Mouse (Mus musculus) monocyte, adult 5-6 weeks (primary cell): ENCODE data around the gene Tnfsf13. TPM values are rescaled to one million over a fixed set of nuclear protein-coding genes. Genes with fewer than 3 reads are reported as not detected.
"Not testable (repeated sequence)": the region's sequence is repeated elsewhere in the genome, so short reads cannot be mapped to it uniquely, and the experiment has no call there.

ENCODE experiments used
- ATAC-seq: fragments of 153-309, 156-312 bp; replicated peaks from 2 replicates; pipeline ENCODE4 v1.8.0; 2017; ENCODE audit warnings: mild to moderate bottlenecking; ENCODE audit not compliant: low TSS enrichment, insufficient number of reproducible peaks, severe bottlenecking, poor library complexity, low FRiP score
- total RNA-seq: library from RNA; stranded (forward); fragments of 200-1000, 200-491, 200-594 nt; gene quantifications from 3 replicates; pipeline ENCODE4 v1.2.3, GENCODE M21; 2017

The Tnfsf13 gene
- 40.3 to 90.5 TPM (median 78.8 TPM) in 3 replicates for total RNA-seq

- no peak for ATAC-seq
These were observed at the start of gene Tnfsf13 for GRCm38 (mm10) chr11:69685526-69686148. Tnfsf13 (minus strand) TSS chr11:69685784.

DNA sequence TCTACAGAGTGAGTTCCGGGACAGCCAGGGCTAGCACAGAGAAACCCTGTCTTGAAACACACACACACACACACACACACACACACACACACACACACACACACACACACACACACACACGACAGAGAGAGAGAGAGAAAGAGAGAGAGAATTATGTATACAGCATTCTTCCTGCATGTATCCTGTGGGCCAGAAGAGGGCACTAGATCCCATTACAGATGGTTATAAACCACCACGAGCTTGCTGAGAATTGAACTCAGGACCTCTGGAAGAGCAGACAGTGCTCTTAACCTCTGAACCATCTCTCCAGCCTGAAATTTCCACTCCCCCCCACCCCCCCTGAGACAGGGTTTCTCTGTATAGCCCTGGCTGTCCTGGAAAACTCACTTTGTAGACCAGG, 45.8 kb upstream of the Tnfsf13 start:
- ATAC-seq = not testable (repeated sequence)

DNA sequence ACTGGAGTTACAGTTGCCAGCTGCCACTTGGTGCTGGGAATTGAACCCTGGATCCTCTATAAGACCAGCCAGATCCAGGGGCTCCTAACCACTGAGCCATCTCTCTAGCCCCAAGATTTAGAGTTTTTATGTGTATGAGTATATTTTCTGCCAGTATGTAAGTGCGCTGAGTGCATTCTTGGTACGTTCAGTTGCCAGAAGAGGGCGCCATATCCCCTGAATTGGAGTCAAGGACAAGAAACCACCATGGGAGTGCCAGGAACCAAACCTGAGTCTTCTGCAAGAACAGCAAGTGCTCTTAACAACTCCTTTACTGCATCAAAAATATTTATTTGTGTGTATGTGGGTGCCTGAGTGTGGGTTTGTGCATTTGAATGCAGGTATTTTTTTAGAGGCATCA, 43.5 kb upstream of the Tnfsf13 start:
- peak; percentile 67 for ATAC-seq

DNA sequence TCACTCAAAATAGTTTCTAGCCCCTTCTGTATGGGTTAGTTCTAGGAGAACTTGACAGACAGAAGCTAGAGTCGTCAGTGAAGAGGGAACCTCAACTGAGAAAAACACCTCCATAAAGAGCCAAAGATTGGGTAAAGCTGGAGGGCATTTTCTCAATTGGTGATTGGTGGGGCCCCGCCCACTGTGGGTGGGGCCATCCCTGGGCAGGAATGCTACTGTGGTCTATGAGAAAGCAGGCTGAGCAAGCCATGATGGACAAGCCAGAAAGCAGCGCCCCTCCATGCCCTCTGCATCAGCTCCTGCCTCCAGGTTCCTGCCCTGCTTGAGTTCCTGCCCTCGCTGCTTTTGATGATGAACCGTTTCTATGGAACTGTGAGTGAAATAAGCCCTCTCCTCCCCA, 40.4 kb upstream of the Tnfsf13 start:
- ATAC-seq = no peak

- ATAC-seq = no peak
These were observed 37.5 kb upstream of the Tnfsf13 start for GRCm38 (mm10) chr11:69723074-69723473.

- no peak for ATAC-seq
These were observed 35.3 kb upstream of the Tnfsf13 start for GRCm38 (mm10) chr11:69720852-69721251.

- ATAC-seq = no peak
These were observed 33.8 kb upstream of the Tnfsf13 start for GRCm38 (mm10) chr11:69719423-69719822.

DNA sequence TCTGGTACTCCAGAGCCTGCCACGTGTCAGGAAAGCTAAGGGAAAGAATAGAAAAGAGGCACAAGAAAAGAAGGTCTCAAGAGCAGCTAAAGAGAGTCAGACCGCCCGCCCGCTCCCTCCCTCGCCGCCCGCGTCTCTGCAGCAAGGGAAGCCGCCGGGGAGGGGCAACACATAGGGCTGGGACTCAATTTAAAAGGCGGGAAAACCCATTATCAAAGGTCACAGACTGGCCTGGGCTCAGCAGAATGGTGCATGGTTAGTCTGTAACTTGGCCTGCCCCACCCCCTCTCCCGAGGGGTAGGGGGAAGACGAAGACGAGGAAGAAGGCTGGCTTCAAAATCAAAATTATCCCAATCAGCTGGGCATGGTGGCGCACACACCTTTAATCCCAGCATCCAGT, 33.1 kb upstream of the Tnfsf13 start:
- no peak for ATAC-seq

DNA sequence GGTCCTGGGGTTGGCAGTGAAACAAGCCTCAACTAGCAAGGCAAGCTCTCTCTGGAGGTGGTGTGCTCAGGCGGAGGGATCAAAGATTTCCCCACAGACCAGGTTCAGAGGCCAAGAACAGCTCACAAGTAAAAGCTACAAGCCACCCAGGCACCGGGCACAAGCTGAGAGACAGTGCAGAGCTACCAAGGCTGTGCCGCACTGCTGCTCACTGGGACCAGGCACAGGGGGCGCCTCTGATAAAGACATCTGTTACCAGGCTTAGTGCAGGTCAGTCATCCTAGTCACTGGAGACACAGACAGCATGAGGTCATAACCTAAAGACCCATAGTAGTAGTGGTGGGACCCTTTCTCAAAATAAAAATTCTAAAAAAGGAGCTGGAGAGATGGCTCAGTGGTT, 31.4 kb upstream of the Tnfsf13 start:
- ATAC-seq = no peak

DNA sequence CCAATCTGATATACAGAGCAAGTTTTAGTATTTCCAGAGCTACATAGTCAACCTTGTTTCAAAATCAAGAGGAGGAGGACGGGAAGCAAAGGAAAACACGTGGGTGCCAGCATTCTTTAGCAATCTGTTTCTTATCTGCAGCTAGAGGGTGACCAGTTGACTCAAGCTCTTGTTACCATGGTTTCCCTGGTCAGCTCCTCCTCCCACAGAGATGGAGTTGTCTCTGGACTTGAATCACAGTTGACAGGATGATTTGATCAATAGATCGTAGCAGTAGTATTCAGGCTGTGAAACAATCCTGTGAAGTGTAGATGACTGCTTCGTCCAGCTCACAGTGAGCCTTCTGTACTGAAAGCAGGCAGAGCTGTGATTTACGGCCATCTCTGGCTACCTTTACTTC, 30.3 kb upstream of the Tnfsf13 start:
- no peak for ATAC-seq

DNA sequence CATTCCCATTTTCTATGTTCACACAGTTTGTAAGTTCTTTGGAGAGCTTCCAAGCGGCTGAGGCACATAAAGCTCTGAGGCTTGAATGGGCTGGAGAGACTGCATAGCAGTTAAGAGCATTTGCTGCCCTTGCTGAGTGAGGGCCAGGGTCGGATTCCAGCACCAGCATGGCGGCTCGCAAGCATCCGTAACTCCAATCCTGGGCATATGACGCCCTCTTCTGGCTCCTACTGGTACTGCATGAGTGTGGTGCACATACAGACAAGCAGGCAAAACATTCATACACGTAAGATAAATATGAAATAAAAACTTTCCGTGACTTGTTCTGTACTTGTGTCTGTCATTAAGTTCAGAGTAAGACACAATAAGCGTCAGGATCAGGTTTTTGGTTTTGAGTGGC, 29.9 kb upstream of the Tnfsf13 start:
- ATAC-seq = peak; percentile 61; the same call in 1 of the 2 replicates

DNA sequence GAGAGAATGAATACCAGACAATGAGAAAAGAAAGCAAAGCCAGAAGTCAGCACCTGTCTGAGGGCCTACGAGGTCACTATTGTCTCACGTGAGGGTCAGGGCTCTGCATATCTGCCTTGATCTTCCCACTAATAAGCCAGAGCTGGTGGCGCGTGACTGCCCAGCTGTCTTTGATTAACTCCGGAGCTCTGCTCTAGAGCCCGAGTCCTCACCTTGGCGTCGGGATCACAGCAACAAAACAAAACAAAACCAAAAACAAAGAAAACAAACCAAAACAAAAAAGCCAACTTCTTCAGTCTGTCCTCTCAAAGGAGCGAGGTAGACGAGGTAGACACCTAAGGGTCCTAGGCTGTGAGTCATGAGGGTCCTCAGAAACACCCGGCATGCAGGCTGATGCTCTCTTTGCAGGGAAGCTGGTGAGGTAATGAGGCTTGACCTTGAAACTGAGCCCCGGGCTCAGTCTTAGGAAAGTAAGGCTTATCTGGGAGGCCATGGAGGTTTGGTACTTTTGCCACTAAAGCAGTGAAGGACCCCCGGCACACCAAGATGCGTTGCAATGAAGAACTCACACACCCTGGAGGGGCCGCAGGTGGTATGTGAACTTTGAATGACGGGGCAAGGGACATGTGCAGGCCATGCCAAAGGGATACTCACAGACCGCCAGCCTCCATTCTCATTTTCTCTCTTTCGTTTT, 29.2 kb upstream of the Tnfsf13 start:
- no peak for ATAC-seq

- no peak for ATAC-seq
These were observed 27.5 kb upstream of the Tnfsf13 start for GRCm38 (mm10) chr11:69712954-69713672.

GRCm38 (mm10) chr11:69711082-69711481, 25.5 kb upstream of the Tnfsf13 start:
- no peak for ATAC-seq

- no peak for ATAC-seq
These were observed 24.9 kb upstream of the Tnfsf13 start for GRCm38 (mm10) chr11:69710470-69710869.

DNA sequence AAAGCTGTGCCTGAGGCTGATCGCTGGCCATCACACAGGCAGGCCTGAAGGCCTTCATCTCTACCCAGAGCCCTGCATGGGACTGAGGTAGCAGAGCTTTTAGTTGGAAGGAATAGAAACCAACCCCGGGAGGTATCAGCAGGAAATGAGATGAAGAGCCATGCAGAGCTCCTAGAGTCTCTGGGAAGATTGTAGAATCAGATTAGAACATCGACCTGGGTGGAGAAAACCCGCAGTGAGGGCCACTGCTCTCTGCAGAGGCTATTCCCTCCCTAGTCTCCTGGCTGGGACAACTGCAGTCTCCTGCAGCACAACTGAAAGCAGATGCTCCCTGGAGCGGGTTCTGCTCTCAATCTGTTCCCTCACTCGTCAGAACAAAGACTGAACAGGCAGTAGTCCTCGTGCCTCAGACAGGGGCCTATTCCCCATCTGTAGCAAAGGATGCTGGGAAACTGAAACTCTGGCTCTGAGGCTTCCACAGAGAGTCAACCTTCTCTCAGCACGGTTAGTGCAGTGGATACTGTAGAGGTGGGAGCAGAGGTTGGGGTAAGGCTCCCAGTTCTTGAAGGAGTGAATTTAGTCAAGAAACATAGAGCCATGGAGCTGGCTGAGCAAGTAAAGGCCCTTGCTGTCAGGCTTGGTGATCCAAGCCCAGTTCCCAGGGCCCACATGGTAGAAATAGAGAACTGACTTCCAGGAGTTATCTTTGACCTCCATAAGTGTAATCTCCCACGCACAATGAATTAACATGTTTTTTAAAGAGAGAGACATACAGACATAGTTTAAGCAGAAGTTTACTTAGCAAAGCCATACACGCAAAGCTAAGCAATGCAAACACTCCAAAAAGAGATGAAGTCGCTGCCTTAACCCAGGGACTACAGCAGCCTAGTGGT, 24.2 kb upstream of the Tnfsf13 start:
- ATAC-seq = no peak

DNA sequence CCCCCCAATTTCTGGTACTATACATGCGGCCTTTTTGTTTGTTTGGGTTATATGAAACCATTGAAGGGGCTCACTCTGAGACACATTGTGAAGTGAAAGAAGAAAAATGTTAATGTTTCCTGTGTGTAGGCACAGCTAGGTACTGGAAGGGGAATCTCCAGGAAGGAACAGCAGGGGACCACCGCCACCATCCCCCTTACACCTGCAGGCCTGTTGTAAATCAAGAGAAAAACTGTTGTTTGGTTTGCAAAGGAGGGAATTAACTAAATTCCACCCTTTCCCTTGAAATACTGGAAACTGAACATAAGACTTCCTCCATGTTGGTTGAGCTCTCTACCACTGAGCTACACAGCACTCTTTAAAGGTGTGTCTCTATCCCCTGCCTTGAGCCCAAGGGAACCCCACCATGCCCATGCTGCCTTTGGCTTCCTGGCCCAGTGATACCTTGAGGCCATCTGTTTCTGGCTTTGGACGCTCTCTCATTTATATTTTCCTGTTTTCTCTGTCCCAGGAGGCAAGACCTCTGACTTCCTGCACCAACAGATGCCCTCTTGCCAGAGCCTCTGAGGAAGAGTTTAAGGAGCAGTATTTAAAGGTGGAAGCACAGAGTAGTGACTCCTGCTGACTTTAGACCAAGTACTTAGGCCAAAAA, 23.2 kb upstream of the Tnfsf13 start:
- ATAC-seq = no peak

DNA sequence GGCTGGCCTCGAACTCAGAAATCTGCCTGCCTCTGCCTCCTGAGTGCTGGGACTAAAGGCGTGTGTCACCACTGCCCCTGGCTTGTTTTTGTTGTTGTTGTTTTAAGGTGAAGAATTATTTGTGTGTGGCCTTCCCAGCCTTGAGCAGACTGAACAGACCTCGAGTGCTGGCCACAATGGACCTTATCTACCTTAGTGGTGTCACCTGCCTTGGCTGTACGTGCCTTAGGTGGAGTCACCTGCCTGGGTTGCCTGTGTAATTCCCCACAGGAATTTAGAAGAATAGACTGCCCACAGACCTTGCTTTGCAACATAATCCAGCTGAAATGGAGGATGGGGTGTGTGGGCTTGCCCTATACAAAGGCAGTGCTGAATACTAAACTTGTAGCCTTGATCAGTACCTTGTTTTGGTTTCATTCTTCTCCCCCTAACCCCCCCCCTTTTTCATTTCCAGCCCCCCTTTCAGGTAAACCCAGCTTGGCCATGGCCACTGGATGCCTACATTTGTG, 22.3 kb upstream of the Tnfsf13 start:
- no peak for ATAC-seq
